Mouse (Mus musculus) liver, embryonic 14.5 days (tissue): ENCODE data around the gene Car1.
"Not testable (repeated sequence)": the region's sequence is repeated elsewhere in the genome, so short reads cannot be mapped to it uniquely, and the experiment has no call there.

Experiments
- CTCF ChIP-seq: IDR thresholded peaks from 2 replicates; pipeline ENCODE4 v1.5.1; 2016; ENCODE audit warnings: antibody characterized with exemption, low read depth, control low read depth
- EP300 ChIP-seq: IDR thresholded peaks from 2 replicates; pipeline ENCODE4 v1.6.1; 2016; ENCODE audit warnings: antibody characterized with exemption, low read depth

- TF ChIP-seq CTCF, EP300: not testable (repeated sequence)
Observed at GRCm38 (mm10) chr3:14783198-14783597, 25.0 kb downstream of the Car1 start.
